Comparison of ENCODE assay signal across 8 mouse cellular contexts in genomic region chr11:98743655-98744345, GRCm38 (mm10). TPM values are rescaled to one million over a fixed set of nuclear protein-coding genes. Genes with fewer than 3 reads are reported as not detected.
DNase-seq lines count a peak whose midpoint lies in the region; ATAC-seq and TF ChIP-seq lines count a peak whose summit lies in the region.

No protein-coding gene starts in this region.

- peak; percentile 63 for DNase-seq in adrenal gland, adult 2 months
- no peak for DNase-seq in adrenal gland, postnatal 25 days
- peak; percentile 80 for DNase-seq in adipocyte (ENCODE audit: low spot score)
- DNase-seq in forebrain, postnatal 0 days, result no peak
- DNase-seq in hindbrain, embryonic 14.5 days (ENCODE audit: low spot score), result no peak
- no peak for DNase-seq in limb, embryonic 14.5 days (ENCODE audit: low spot score)
- peak; percentile 70 for DNase-seq in neural tube, embryonic 11.5 days (ENCODE audit: low spot score)
- no peak for DNase-seq in urinary bladder, postnatal 25 days (ENCODE audit: low spot score)

- peak overlapping the region; percentile 99 for H3K27ac ChIP-seq in forebrain, postnatal 0 days (ENCODE audit: low read depth, low read length)
- peak overlapping the region; percentile 100 for H3K27ac ChIP-seq in hindbrain, embryonic 14.5 days
- 0 out of 2 replicates have a peak overlapping the region, but pooled peaks have one; percentile 48 for H3K27ac ChIP-seq in limb, embryonic 14.5 days (replicated peaks; ENCODE audit: low read depth, low read length)
- H3K27ac ChIP-seq in neural tube, embryonic 11.5 days (ENCODE audit: low read depth, low read length), result peak overlapping the region; percentile 39; the same call in 1 of the 2 replicates

- H3K9me3 ChIP-seq in forebrain, postnatal 0 days (ENCODE audit: low read length), result no peaks in the 10 kb centered on the region
- H3K9me3 ChIP-seq in hindbrain, embryonic 14.5 days (ENCODE audit: control insufficient read depth, low read length), result no peaks in the 10 kb centered on the region
- H3K9me3 ChIP-seq in limb, embryonic 14.5 days (ENCODE audit: control insufficient read depth, low read length), result no peaks in the 10 kb centered on the region
- no peaks in the 10 kb centered on the region for H3K9me3 ChIP-seq in neural tube, embryonic 11.5 days (ENCODE audit: control insufficient read depth, low read length)

- no peak for TF ChIP-seq POLR2A in limb, embryonic 14.5 days (IDR thresholded peaks at IDR 0.05; ENCODE audit: borderline replicate concordance, extremely low read depth, insufficient read depth, insufficient read length)

- no peaks in the 10 kb centered on the region for H3K36me3 ChIP-seq in forebrain, postnatal 0 days (ENCODE audit: insufficient read depth)
- no peaks in the 10 kb centered on the region for H3K36me3 ChIP-seq in hindbrain, embryonic 14.5 days (replicated peaks; ENCODE audit: control insufficient read depth, insufficient read depth)
- H3K36me3 ChIP-seq in limb, embryonic 14.5 days (ENCODE audit: control insufficient read depth, insufficient read depth, low read length), result no peaks in the 10 kb centered on the region
- H3K36me3 ChIP-seq in neural tube, embryonic 11.5 days (ENCODE audit: control insufficient read depth, insufficient read depth, low read length), result no peaks in the 10 kb centered on the region

- no peaks in the 10 kb centered on the region for H3K27me3 ChIP-seq in forebrain, postnatal 0 days (ENCODE audit: insufficient read depth, low read length)
- H3K27me3 ChIP-seq in hindbrain, embryonic 14.5 days (ENCODE audit: control insufficient read depth, insufficient read depth, low read length), result no peaks in the 10 kb centered on the region
- no peaks in the 10 kb centered on the region for H3K27me3 ChIP-seq in limb, embryonic 14.5 days (ENCODE audit: control insufficient read depth, insufficient read depth, low read length)
- H3K27me3 ChIP-seq in neural tube, embryonic 11.5 days (ENCODE audit: control insufficient read depth, insufficient read depth, low read length), result no peaks in the 10 kb centered on the region

- under 1% methylated on average over 9 of the region's 9 CpGs for WGBS in forebrain, postnatal 0 days
- under 1% methylated on average over 9 of the region's 9 CpGs for WGBS in hindbrain, embryonic 14.5 days
- 6% methylated on average over 9 of the region's 9 CpGs for WGBS in limb, embryonic 14.5 days
- 8% methylated on average over 9 of the region's 9 CpGs for WGBS in neural tube, embryonic 11.5 days

- H3K4me1 ChIP-seq in forebrain, postnatal 0 days (ENCODE audit: insufficient read depth), result peaks cover 59% of the 10 kb centered on the region
- H3K4me1 ChIP-seq in hindbrain, embryonic 14.5 days (replicated peaks; ENCODE audit: control insufficient read depth, insufficient read depth, low read length), result peaks cover 79% of the 10 kb centered on the region
- peaks cover 70% of the 10 kb centered on the region for H3K4me1 ChIP-seq in limb, embryonic 14.5 days (ENCODE audit: control insufficient read depth, insufficient read depth, low read length)
- H3K4me1 ChIP-seq in neural tube, embryonic 11.5 days (ENCODE audit: control insufficient read depth, insufficient read depth, low read length), result peaks cover 69% of the 10 kb centered on the region

- TF ChIP-seq CTCF in forebrain, postnatal 0 days (IDR thresholded peaks at IDR 0.05; ENCODE audit: low read depth), result no peak

- H3K9ac ChIP-seq in forebrain, postnatal 0 days, result peak overlapping the region; percentile 99
- peak overlapping the region; percentile 100 for H3K9ac ChIP-seq in hindbrain, embryonic 14.5 days
- no peak overlapping the region for H3K9ac ChIP-seq in limb, embryonic 14.5 days (ENCODE audit: low read depth, low read length, severe bottlenecking)
- H3K9ac ChIP-seq in neural tube, embryonic 11.5 days (ENCODE audit: low read length), result peak overlapping the region; percentile 44

- peak overlapping the region; percentile 94 for H3K4me2 ChIP-seq in forebrain, postnatal 0 days (ENCODE audit: low read depth)
- H3K4me2 ChIP-seq in hindbrain, embryonic 14.5 days (replicated peaks), result peak overlapping the region; percentile 96
- H3K4me2 ChIP-seq in limb, embryonic 14.5 days (replicated peaks; ENCODE audit: low read depth, low read length, severe bottlenecking), result peak overlapping the region; percentile 71
- peak overlapping the region; percentile 74 for H3K4me2 ChIP-seq in neural tube, embryonic 11.5 days (ENCODE audit: low read depth)

- no peak for ATAC-seq in forebrain, postnatal 0 days
- 0 out of 2 replicates have a peak, but pooled peaks have one; percentile 0 for ATAC-seq in hindbrain, embryonic 14.5 days (ENCODE audit: low FRiP score)
- ATAC-seq in limb, embryonic 14.5 days (ENCODE audit: low FRiP score, low read depth), result no peak
- ATAC-seq in neural tube, embryonic 11.5 days (ENCODE audit: insufficient read depth, low FRiP score, low TSS enrichment), result no peak

- peak overlapping the region; percentile 97 for H3K4me3 ChIP-seq in forebrain, postnatal 0 days (ENCODE audit: low read depth, low read length)
- H3K4me3 ChIP-seq in hindbrain, embryonic 14.5 days (replicated peaks; ENCODE audit: low read length), result peak overlapping the region; percentile 95
- H3K4me3 ChIP-seq in limb, embryonic 14.5 days (replicated peaks; ENCODE audit: low read length), result peak overlapping the region; percentile 91
- H3K4me3 ChIP-seq in neural tube, embryonic 11.5 days (ENCODE audit: low read depth, low read length), result peak overlapping the region; percentile 89

RNA-seq across cellular contexts. Expression of gene Thra, which starts 3.4 kb away (rescaled TPM):
- 10 to 100 TPM; 84.6 to 86.1 TPM for total RNA-seq in adrenal gland, adult 2 months (2021)
- polyA plus RNA-seq in adrenal gland, adult 2 months (2012; rRNA removed), result 105 and 132 TPM in 2 replicates
- 82.5 and 89.4 TPM in 2 replicates for total RNA-seq in adrenal gland, postnatal 25 days (2021)
- 1,003 and 1,159 TPM in 2 replicates for total RNA-seq in forebrain, postnatal 0 days (2014; rRNA removed)
- polyA plus RNA-seq in forebrain, postnatal 0 days (2015; fragmentation: Nextera tagmentation; extraction: Ambion mirVana), result 223 and 233 TPM in 2 replicates
- polyA plus RNA-seq in hindbrain, embryonic 14.5 days (2014; fragmentation: Nextera tagmentation; extraction: Ambion mirVana), result 165 and 181 TPM in 2 replicates
- polyA plus RNA-seq in limb, embryonic 14.5 days (2012; rRNA removed), result 149 and 157 TPM in 2 replicates
- polyA plus RNA-seq in limb, embryonic 14.5 days (2014; fragmentation: Nextera tagmentation; extraction: Ambion mirVana), result 55.9 and 63.2 TPM in 2 replicates
- 32.0 and 34.7 TPM in 2 replicates for polyA plus RNA-seq in neural tube, embryonic 11.5 days (2014; fragmentation: Nextera tagmentation; extraction: Ambion mirVana)

RNA-seq across cellular contexts. Expression of gene Med24, which starts 14.6 kb away (rescaled TPM):
- total RNA-seq in adrenal gland, adult 2 months (2021), result 10 to 100 TPM; 45.3 to 55.1 TPM
- 74.3 and 99.6 TPM in 2 replicates for polyA plus RNA-seq in adrenal gland, adult 2 months (2012; rRNA removed)
- 40.9 and 61.5 TPM in 2 replicates for total RNA-seq in adrenal gland, postnatal 25 days (2021)
- 54.0 and 66.5 TPM in 2 replicates for total RNA-seq in forebrain, postnatal 0 days (2014; rRNA removed)
- polyA plus RNA-seq in forebrain, postnatal 0 days (2015; fragmentation: Nextera tagmentation; extraction: Ambion mirVana), result 46.4 and 49.3 TPM in 2 replicates
- polyA plus RNA-seq in hindbrain, embryonic 14.5 days (2014; fragmentation: Nextera tagmentation; extraction: Ambion mirVana), result 58.4 and 62.7 TPM in 2 replicates
- polyA plus RNA-seq in limb, embryonic 14.5 days (2012; rRNA removed), result 83.4 and 104 TPM in 2 replicates
- 43.9 and 48.3 TPM in 2 replicates for polyA plus RNA-seq in limb, embryonic 14.5 days (2014; fragmentation: Nextera tagmentation; extraction: Ambion mirVana)
- 67.6 and 74.5 TPM in 2 replicates for polyA plus RNA-seq in neural tube, embryonic 11.5 days (2014; fragmentation: Nextera tagmentation; extraction: Ambion mirVana)

RNA-seq across cellular contexts. Expression of gene Nr1d1, which starts 31.3 kb away (rescaled TPM):
- 100 to 1,000 TPM; 135 to 155 TPM for total RNA-seq in adrenal gland, adult 2 months (2021)
- 404 and 577 TPM in 2 replicates for polyA plus RNA-seq in adrenal gland, adult 2 months (2012; rRNA removed)
- total RNA-seq in adrenal gland, postnatal 25 days (2021), result 234 and 238 TPM in 2 replicates
- total RNA-seq in forebrain, postnatal 0 days (2014; rRNA removed), result 4.5 and 6.7 TPM in 2 replicates
- 10.8 and 11.4 TPM in 2 replicates for polyA plus RNA-seq in forebrain, postnatal 0 days (2015; fragmentation: Nextera tagmentation; extraction: Ambion mirVana)
- polyA plus RNA-seq in hindbrain, embryonic 14.5 days (2014; fragmentation: Nextera tagmentation; extraction: Ambion mirVana), result 3.4 and 4.1 TPM in 2 replicates
- polyA plus RNA-seq in limb, embryonic 14.5 days (2012; rRNA removed), result 1.8 and 2.5 TPM in 2 replicates
- polyA plus RNA-seq in limb, embryonic 14.5 days (2014; fragmentation: Nextera tagmentation; extraction: Ambion mirVana), result 1.2 and 1.4 TPM in 2 replicates
- polyA plus RNA-seq in neural tube, embryonic 11.5 days (2014; fragmentation: Nextera tagmentation; extraction: Ambion mirVana), result 1.5 and 1.9 TPM in 2 replicates

RNA-seq across cellular contexts. Expression of gene Csf3, which starts 42.7 kb away (rescaled TPM):
- total RNA-seq in adrenal gland, adult 2 months (2021), result not detected
- 0.26 TPM in 1 of 2 replicates, not detected in the other for polyA plus RNA-seq in adrenal gland, adult 2 months (2012; rRNA removed)
- total RNA-seq in adrenal gland, postnatal 25 days (2021), result not detected in 2 replicates
- total RNA-seq in forebrain, postnatal 0 days (2014; rRNA removed), result not detected in 2 replicates
- polyA plus RNA-seq in forebrain, postnatal 0 days (2015; fragmentation: Nextera tagmentation; extraction: Ambion mirVana), result not detected in 2 replicates
- not detected in 2 replicates for polyA plus RNA-seq in hindbrain, embryonic 14.5 days (2014; fragmentation: Nextera tagmentation; extraction: Ambion mirVana)
- polyA plus RNA-seq in limb, embryonic 14.5 days (2012; rRNA removed), result 0.11 TPM in 1 of 2 replicates, not detected in the other
- polyA plus RNA-seq in limb, embryonic 14.5 days (2014; fragmentation: Nextera tagmentation; extraction: Ambion mirVana), result not detected in 2 replicates
- polyA plus RNA-seq in neural tube, embryonic 11.5 days (2014; fragmentation: Nextera tagmentation; extraction: Ambion mirVana), result not detected in 2 replicates

RNA-seq across cellular contexts. Expression of gene Msl1, which starts 51.5 kb away (rescaled TPM):
- 10 to 100 TPM; 80.9 to 98.0 TPM for total RNA-seq in adrenal gland, adult 2 months (2021)
- polyA plus RNA-seq in adrenal gland, adult 2 months (2012; rRNA removed), result 63.2 and 65.0 TPM in 2 replicates
- total RNA-seq in adrenal gland, postnatal 25 days (2021), result 109 and 113 TPM in 2 replicates
- 87.2 and 94.6 TPM in 2 replicates for total RNA-seq in forebrain, postnatal 0 days (2014; rRNA removed)
- polyA plus RNA-seq in forebrain, postnatal 0 days (2015; fragmentation: Nextera tagmentation; extraction: Ambion mirVana), result 16.3 and 24.1 TPM in 2 replicates
- 23.6 and 24.1 TPM in 2 replicates for polyA plus RNA-seq in hindbrain, embryonic 14.5 days (2014; fragmentation: Nextera tagmentation; extraction: Ambion mirVana)
- polyA plus RNA-seq in limb, embryonic 14.5 days (2012; rRNA removed), result 76.9 and 81.1 TPM in 2 replicates
- polyA plus RNA-seq in limb, embryonic 14.5 days (2014; fragmentation: Nextera tagmentation; extraction: Ambion mirVana), result 19.8 and 23.5 TPM in 2 replicates
- 24.1 and 24.2 TPM in 2 replicates for polyA plus RNA-seq in neural tube, embryonic 11.5 days (2014; fragmentation: Nextera tagmentation; extraction: Ambion mirVana)

Comparison
In these comparisons a context has a peak if more than half of its experiments do, and no peak if none do; other contexts are left out.
1. DNase-seq: peak in adrenal gland, adult 2 months (single experiment), adipocyte (single experiment) and neural tube, embryonic 11.5 days (single experiment); none in adrenal gland, postnatal 25 days (single experiment), forebrain, postnatal 0 days (single experiment), hindbrain, embryonic 14.5 days (single experiment), limb, embryonic 14.5 days (single experiment) and urinary bladder, postnatal 25 days (single experiment).
2. H3K27ac ChIP-seq: peak in every context shown above with its lines; median percentile 100 in hindbrain, embryonic 14.5 days; 99 in forebrain, postnatal 0 days; 48 in limb, embryonic 14.5 days; 39 in neural tube, embryonic 11.5 days.
3. RNA of gene Nr1d1, which starts 31.3 kb away (polyA plus RNA-seq): 404 to 577 TPM in adrenal gland, adult 2 months; 10.8 to 11.4 TPM in forebrain, postnatal 0 days, 3.4 to 4.1 TPM in hindbrain, embryonic 14.5 days, 1.5 to 1.9 TPM in neural tube, embryonic 11.5 days and 1.2 to 2.5 TPM in limb, embryonic 14.5 days; every median in the first group is over 10 times any median in the second.
4. Peak in every context shown above with its lines, with median percentiles within 50 percentile points of each other: H3K4me2 ChIP-seq and H3K4me3 ChIP-seq.